Mouse (Mus musculus) testis, adult 2 months (tissue): ENCODE data around the gene Adamts12. TPM values are rescaled to one million over a fixed set of nuclear protein-coding genes. Genes with fewer than 3 reads are reported as not detected.

Source experiments
- H3K27ac ChIP-seq: fragments of 200-500 bp; 2 replicates; pipeline ENCODE4 v1.5.1; 2012; ENCODE audit warnings: low read depth, low read length; ENCODE audit not compliant: control insufficient read depth, insufficient read depth
- H3K27me3 ChIP-seq: fragments of 200-500 bp; 2 replicates; pipeline ENCODE4 v1.6.1; 2012; ENCODE audit warnings: mild to moderate bottlenecking, low read length, moderate library complexity; ENCODE audit not compliant: control insufficient read depth, insufficient read depth
- H3K36me3 ChIP-seq: fragments of 200-500 bp; 2 replicates; pipeline ENCODE4 v1.6.1; 2012; ENCODE audit warnings: mild to moderate bottlenecking, low read length; ENCODE audit not compliant: control insufficient read depth, insufficient read depth
- H3K4me1 ChIP-seq: fragments of 200-500 bp; 2 replicates; pipeline ENCODE4 v1.6.1; 2012; ENCODE audit warnings: low read length; ENCODE audit not compliant: control insufficient read depth, insufficient read depth
- H3K4me3 ChIP-seq: fragments of 200-500 bp; 2 replicates; pipeline ENCODE4 v1.5.1; 2012; ENCODE audit warnings: low read depth, mild to moderate bottlenecking, low read length, moderate library complexity, mixed read lengths; ENCODE audit not compliant: control insufficient read depth
- CTCF ChIP-seq: fragments of 200-500 bp; IDR thresholded peaks from 2 replicates; pipeline ENCODE4 v1.5.1; 2012; ENCODE audit warnings: low read depth, mild to moderate bottlenecking, inconsistent platforms, low read length, moderate library complexity; ENCODE audit not compliant: control insufficient read depth, insufficient read depth, insufficient replicate concordance
- POLR2A ChIP-seq: fragments of 200-500 bp; IDR thresholded peaks from 2 replicates; pipeline ENCODE4 v1.6.1; 2012; ENCODE audit warnings: low read depth, mild to moderate bottlenecking, inconsistent platforms, low read length, moderate library complexity; ENCODE audit not compliant: control insufficient read depth
- polyA plus RNA-seq: library from polyadenylated mRNA; depleted of rRNA; stranded (reverse); fragments of >200 nt; gene quantifications from 2 replicates; pipeline ENCODE4 v1.2.3, GENCODE M21; 2012

Adamts12 gene
- polyA plus RNA-seq, 1 experiment: 0.26 TPM

DNA sequence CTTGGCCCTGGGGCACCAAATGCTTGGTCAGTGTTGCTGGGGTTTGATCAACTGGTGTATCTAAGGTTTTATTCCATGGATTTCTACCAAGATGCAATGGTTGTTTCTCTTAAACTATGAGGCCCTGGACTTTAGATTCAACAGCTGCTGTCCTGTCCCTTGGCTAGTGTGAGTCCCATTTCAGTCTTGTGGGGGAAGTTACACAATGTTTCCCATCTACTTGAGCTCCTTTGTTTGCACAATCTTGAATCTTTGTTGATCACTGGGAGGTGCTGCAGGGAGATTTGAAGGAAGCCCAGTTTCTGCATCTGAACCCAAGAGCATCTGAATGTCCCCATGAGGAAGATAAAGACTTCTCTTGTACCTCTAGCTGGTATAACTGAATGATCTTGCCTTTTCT is 60.8 kb downstream of the Adamts12 start:
- Histone ChIP-seq H3K27me3 (no peaks in the 10 kb centered on the region), H3K36me3 (no peaks in the 10 kb centered on the region), H3K27ac (no peak overlapping the region), H3K4me1 (no peaks in the 10 kb centered on the region), H3K4me3 (no peak overlapping the region)
- TF ChIP-seq POLR2A (no peak), CTCF (no peak)

DNA sequence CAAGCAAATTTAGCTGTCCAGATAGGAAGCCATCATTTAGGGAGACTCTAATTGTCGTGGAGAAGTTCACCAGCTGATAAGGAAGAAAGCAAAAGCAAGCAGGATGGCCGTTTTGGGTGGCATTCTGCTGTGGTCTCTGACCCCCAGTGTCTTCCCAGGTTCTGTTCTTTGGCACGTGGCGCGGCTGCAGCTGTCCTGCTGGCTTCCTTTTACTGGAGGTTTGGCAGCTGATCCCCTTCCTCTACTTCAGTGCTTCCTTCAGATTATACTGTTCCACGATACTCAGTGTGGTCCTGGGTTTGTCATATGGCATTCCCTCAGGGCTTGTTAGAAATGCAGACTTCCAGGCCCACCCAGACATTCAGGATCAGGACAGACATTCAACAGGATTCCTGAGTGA is 63.9 kb downstream of the Adamts12 start:
- no peak overlapping the region for H3K4me3 ChIP-seq
- no peaks in the 10 kb centered on the region for H3K36me3 ChIP-seq
- TF ChIP-seq POLR2A: no peak
- TF ChIP-seq CTCF: no peak
- no peaks in the 10 kb centered on the region for H3K27me3 ChIP-seq
- H3K4me1 ChIP-seq: no peaks in the 10 kb centered on the region
- no peak overlapping the region for H3K27ac ChIP-seq

DNA sequence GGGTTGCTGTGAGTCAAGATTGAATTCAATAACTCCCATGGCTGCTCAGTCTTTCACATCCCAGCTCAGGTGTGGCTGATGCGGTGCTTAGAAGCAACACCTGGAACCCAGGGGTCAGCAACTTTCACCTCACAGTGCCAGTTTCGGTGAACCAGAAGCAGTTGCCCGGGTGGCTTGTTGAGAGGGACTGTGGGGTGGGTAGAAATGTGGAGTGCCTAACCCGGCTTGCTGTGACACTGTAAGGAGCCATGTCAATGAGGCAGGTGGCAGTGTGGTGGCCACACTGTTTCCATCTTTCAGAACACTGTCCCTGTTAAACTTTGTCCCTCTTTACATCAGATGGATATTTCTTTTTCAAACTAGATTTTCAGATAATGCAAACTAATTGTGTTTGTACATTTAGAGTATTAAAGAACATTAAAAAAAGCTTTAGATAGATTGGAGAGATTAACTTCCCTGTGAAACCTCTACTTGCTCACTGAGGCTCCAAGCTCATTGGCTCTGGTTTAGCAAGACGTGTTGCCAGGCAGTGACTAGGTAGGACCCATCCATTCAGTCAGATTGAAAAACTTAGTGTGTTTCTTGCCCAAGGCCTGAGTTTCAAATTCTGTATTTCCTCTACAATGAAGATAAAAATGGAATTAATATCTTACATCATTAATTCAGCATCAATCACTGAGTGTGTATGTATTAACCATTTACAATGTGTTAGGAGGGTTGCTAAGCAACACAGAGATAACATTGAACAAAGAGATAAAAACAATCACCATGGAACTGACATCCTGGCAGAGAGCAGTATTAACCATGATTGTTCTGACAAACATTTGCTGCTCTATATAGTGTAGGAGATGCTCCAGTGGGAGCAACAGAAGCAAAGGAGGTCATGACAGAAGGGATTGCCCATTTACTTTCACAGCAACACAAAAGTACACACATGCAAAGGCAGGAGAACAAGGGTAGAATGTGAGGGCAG is 68.3 kb downstream of the Adamts12 start:
- no peak overlapping the region for H3K4me3 ChIP-seq
- H3K27ac ChIP-seq: no peak overlapping the region
- no peaks in the 10 kb centered on the region for H3K4me1 ChIP-seq
- H3K27me3 ChIP-seq: no peaks in the 10 kb centered on the region
- H3K36me3 ChIP-seq: no peaks in the 10 kb centered on the region
- TF ChIP-seq CTCF: no peak
- TF ChIP-seq POLR2A: no peak

GRCm38 (mm10) chr15:11145581-11145980 is 81.0 kb downstream of the Adamts12 start:
- no peaks in the 10 kb centered on the region for H3K4me1 ChIP-seq
- TF ChIP-seq CTCF (no peak), POLR2A (no peak)
- no peaks in the 10 kb centered on the region for H3K27me3 ChIP-seq
- H3K36me3 ChIP-seq: no peaks in the 10 kb centered on the region
- no peak overlapping the region for H3K27ac ChIP-seq
- no peak overlapping the region for H3K4me3 ChIP-seq

GRCm38 (mm10) chr15:11159386-11159785 is 94.8 kb downstream of the Adamts12 start:
- Histone ChIP-seq H3K36me3 (no peaks in the 10 kb centered on the region), H3K27me3 (no peaks in the 10 kb centered on the region), H3K27ac (no peak overlapping the region), H3K4me3 (no peak overlapping the region), H3K4me1 (no peaks in the 10 kb centered on the region)
- no peak for TF ChIP-seq CTCF
- no peak for TF ChIP-seq POLR2A

DNA sequence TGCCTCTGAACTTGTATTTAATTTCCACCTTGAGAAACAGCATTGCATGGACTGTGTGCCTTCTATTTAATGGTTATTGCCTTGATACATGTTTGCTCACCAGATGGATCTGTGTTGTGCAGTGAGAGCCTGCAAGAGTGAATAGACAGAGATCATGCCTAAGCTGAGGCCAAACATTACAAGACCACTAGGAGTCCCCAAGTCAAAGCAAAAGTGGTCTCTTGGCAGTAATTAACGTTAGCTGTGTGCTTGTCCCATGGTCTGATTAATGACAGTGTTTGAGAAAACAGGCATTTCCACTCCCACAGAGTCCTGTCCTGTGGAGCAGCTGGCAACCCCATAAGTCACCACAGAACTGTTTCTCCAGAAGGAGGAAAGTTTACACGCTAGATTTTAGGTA is 96.2 kb downstream of the Adamts12 start:
- no peak overlapping the region for H3K27ac ChIP-seq
- H3K27me3 ChIP-seq: no peaks in the 10 kb centered on the region
- no peak overlapping the region for H3K4me3 ChIP-seq
- TF ChIP-seq POLR2A (no peak), CTCF (no peak)
- H3K4me1 ChIP-seq: no peaks in the 10 kb centered on the region
- H3K36me3 ChIP-seq: no peaks in the 10 kb centered on the region

GRCm38 (mm10) chr15:11165883-11166282 is 101.3 kb downstream of the Adamts12 start:
- Histone ChIP-seq H3K4me1 (no peaks in the 10 kb centered on the region), H3K27me3 (no peaks in the 10 kb centered on the region), H3K36me3 (no peaks in the 10 kb centered on the region), H3K27ac (no peak overlapping the region), H3K4me3 (no peak overlapping the region)
- TF ChIP-seq POLR2A: no peak
- TF ChIP-seq CTCF: no peak
